Mouse (Mus musculus) heart, adult 18-20 months (tissue): ENCODE data around the gene Chid1. TPM values are rescaled to one million over a fixed set of nuclear protein-coding genes. Genes with fewer than 3 reads are reported as not detected.
A peak's percentile ranks its signal among the peaks of the same experiment; 100 is the strongest.

Experiments used
- DNase-seq, 2 experiments: peaks; one replicate each; pipeline ENCODE4 v3.0.0; 2021 to 2022; ENCODE audit warnings: mixed read lengths in 1 of 2
- total RNA-seq, 2 experiments: library from RNA; stranded (reverse); gene quantifications; 2 replicates each; pipeline ENCODE4 v1.2.3; 2021

Gene Chid1
- total RNA-seq, 2 experiments from 2014 or later, result 48.2 to 50.9 TPM

DNA sequence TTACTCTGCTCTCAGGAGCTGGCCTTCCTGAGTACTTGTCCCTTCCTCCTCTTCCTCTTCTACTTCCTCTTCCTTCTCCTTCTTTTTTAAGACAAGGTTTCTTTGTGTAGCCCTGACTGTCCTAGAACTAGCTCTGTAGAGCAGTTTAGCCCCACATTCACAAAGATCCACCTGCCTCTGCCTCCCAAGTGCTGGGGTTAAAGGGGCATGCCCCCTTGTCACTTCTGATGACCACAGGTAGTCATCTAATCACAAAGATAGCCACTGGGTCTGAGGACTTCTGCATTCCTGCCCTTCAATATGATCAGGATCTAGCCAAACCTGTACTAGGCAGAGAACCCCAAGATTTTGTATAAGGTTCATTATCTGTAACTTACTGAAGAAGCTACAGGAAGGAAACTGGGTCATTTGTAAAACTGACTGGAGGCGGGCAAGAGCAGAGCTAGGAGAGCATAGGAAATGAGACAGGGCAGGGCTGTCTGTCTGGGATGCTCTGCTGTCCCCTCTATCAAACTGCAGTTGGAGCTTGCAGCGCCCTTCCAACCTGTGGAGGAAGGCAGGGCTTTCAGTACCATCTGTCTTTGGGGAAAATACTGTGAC, 20.2 kb upstream of the Chid1 start:
- DNase-seq, result no peak

DNA sequence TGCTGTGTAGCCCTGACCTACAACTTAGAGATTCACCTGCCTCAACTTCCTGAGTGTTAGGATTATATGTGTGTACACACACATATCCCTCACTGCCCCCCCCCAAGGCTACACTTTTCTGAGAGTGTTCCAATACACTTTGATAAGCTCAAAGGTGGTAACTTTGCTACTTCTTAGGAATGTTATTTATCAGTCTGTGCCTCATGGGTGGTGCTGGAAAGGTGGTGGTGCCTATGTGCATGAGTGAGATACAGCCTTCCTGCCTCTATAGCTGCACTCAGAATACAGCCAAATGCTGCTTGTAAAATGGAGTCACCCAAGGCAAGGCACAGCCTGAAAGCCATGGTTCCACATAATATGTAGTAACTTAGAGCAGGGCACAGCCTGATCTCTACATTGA, 19.3 kb upstream of the Chid1 start:
- DNase-seq, result no peak

DNA sequence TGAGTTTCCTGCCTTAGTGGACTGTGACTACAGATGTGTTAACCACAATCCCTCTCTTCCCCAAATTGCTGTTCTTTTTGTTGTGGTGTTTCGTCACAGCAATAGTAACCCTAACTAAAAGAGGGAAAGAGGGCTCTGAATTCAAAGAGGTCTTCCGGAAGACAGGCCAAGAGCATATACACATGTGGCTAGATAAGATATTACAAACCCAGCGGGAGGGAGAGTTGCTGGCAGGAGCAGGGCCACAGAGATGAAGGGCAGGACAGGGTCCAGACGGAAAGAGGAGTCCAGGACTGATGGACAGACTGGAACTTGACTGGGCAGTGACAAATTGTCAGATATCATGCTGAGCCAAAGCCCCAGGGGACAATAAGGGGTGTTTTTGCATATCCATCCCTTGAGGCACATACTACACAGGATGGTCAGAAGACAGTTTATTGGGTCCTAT, 18.7 kb upstream of the Chid1 start:
- DNase-seq, result peak in 1 of 2 experiments; percentile 33

DNA sequence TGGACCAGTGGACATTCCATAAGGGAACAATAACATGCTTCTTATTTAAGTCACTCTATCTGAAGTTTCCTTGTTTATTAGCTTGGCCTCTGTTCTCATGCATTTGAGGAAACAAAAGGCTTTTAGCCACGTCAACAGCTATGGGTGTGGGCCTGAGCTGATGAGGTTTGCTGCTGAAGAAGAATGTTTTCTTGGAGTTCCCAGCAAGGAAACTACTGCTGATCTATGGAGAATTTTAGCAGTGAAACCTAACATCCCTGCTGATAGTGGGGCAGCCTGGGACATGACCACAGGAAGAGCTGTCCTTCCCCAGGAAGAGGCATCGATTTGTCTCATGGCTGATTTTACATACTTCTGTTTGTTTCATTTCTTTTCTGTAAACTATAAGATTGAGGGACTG, 10.8 kb upstream of the Chid1 start:
- DNase-seq, result peak in 1 of 2 experiments; percentile 42

DNA sequence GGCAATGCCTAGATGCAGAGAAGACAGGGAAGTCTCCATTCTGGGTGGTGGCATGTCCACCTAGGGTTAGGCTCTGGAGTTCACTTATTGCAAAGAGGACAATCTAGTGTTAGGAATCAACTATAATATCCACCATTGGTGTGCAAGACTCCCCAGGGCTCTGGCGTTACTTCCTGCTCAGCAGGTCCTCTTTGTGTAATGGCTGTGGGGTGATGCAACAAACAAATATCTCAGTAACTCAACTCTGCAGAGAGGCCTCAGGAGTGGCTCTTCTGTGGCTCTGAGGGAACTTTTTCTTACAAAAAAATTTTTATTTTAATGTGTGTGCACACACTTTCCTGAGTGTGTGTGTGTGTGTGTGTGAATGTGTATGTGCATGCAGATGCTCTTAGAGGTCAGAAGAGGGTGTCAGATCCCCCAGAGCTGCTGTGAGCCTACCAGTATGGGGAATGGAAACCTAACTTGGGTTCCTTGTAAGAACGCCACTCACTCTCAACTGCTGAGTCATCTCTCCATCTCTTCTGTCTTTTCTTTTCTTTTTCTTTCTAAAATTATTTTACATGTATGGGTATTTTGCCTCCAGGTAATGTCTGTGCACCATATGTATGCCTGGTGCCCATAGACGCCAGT, 9.9 kb upstream of the Chid1 start:
- DNase-seq, result no peak

DNA sequence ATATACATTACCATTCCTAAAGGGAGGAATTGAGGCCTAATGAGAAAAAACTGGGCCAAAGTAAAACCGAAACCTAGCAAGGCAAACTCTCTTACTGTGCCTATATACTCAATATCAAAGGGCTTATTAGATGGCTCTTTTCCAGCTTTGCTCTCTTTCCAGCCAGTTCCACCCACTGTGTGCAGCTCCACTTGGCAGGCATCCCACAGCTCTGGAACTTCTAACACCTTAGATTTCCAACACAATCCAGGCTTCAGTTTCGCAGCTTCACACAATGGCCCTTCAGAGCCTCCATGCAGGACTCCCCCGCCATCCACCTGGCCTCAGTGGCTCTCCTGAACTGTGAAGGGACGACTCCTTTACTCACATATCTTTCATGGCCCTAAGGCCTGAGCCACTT, 5.0 kb upstream of the Chid1 start:
- DNase-seq, result no peak

DNA sequence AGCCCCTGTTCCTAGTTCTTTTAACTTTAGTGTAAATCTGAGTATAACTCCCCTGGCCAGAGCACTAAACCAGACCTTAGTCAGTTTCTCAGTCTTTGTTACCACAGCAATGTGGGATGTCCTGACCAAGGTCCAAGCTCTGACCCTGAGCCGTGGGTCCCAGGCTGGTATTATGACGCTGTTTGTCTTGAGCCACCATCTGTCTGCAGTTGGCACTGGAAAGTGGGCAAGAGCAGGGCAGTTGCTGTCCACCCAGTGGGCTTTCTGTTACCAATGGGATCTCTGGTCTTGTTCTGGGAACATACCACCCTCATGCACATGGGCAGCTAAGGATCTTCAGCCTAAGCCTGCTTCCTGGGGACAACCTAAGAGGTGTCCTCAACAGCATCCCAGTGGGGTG, 2.9 kb upstream of the Chid1 start:
- no peak for DNase-seq

DNA sequence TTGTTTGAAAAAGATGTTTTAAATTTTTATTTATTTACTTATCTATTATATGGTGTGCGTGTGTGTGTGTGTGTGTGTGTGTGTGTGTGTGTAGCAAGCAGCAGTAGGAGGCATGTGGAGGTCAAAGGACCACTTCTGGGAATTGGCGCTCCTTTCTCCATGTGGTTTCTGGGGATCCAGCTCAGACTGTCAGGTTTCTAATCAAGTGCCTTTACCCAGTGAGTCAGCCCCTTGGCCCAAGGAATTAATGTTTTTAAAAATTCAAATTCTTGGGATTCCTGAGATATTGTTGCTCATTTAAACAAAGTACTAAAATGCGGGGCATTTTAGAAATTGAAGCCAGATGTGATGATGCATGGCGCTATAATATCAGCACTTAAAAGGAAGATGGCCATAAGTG, 2.0 kb upstream of the Chid1 start:
- DNase-seq, result no peak

DNA sequence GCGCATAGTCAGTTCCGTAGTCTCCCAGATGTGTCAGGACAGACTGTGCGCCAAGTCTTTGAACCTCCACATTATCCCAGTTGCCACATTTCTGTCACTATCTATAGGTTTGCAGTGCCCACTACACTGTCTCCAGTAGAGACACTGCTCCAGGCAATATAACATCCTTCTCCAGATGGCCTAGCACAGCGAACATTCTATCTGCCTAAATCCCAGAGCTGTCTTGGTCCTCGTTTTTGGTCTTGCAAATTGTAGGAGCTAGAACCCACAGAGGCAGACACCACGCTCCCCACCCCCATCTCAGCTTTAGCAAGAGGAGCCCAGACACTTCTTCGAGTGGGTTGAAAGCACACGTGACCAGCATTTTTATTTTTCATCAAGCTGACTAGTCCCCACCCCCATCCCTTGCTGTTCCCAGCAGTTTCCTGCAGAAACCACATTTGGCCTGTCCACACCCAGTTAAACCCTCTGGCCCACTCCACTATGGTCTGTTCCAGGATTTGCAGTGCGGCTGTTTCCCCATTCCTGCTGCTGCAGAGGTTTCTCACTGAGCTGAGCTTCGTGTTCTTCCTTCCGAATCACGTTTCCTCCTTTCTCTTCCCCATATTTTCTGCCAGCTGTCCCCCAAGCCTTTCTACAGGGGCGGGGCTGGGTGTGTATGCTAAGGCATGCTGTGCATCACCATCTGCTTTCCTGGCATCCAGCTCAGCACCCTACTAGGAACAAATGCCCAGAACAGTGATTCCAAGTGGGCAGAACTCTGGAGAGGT, 840 bp upstream of the Chid1 start:
- peak; percentile 76 to 91 for DNase-seq

DNA sequence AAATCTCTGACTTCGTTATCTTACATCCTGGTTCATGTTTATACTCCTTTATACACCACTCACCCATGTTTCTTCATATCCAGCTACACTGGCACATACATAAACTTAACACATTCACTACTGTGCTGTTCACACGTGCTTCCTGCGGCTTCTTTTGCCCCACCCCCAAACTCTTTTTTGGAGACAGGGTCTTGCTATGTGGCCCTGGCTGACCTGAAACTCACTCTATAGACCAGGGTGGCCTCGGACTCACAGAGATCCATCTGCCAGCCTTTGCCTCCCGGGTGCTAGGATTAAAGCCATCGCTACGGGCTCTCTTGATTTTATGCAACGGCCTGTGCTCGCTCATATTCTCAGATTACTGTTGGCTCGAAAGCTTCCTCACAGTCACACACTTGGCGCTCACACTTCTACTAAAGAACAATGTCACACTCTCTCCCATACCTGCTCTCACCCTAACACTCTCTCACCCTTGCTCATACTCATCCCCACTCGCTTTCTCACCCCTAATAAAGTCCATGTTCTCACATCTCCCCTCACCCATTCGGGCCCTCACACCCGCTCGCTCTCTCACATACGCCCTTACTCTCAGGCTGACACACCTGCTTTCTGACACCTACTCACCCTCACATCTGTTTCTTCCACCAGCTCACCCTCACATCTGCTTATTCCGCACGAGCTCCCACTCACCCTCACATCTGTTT, 653 bp downstream of the Chid1 start:
- no peak for DNase-seq

DNA sequence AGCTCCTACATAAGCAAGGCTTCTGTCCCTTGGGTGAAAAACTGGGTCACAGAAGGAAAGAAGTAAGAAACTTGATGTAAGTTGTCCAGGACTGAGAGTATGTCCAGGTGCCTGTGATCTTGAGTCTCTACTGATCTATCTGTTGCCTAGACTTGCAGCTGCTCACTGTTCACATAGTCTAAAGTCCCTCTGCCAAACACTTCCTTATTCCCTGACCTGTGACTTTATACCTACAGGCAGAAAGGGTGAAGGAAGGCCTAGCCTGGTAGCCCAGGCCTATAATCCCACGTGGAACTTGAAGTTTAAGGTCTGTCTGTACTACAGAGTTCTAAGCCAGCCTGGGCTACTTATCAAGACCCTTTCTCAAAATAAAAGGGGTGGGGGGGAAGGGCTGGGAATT, 4.1 kb downstream of the Chid1 start:
- DNase-seq, result no peak

DNA sequence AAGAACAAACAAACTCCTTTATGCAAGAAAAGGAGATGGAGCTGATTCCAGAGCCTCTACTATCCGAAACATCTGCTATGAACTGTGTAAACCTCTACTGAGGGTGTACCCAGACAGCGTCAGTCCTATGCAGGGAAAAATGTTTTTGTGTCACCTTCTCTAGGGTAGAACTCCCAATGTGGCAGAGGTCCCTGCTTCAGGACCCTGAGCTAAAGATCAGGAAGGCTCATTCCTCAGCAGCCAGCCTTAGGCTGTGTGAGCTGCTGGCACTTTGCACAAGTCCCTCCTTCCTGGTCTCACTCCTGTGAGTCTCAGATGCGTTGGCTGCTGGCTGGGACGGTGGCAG, 14.1 kb downstream of the Chid1 start:
- DNase-seq, result no peak

DNA sequence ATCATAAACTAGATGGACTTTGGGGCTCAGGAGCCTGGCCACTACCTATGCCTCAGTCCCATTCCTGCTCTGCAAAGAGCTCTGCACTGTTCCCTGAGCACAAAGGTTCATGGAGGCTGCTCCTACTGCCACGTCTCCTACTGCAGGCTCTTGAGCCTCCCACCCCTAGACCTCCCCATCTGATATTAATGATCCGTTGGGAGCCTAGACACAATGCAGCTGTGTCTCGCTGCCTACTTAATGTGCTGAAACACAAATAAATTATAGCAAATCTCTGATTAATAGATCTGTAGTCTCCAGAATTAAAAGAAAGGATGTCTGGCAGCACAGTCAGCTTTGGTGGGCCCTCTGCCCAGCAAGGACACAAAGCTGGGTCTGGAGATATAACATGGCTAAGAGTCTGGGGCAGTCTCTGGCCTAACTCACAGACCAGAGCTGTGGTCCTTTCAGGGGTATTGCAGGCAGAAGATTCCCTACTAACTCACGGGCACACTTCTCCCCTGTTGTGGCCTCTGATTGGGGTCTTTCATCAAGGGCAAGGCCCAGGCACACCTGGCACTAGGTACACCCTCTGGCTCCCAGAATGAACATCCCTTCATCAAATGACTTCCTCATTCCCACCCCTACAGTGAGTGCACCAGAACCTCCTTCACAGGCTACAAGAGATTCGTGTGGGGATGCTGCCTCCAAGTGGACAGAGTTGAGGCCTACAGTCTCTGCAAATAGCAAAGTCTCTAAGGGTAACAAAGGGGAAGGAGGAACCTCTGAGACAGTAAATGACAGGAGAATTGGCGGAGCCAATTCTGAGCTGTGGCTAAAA, 14.7 kb downstream of the Chid1 start:
- DNase-seq, result peak; percentile 83 to 89

DNA sequence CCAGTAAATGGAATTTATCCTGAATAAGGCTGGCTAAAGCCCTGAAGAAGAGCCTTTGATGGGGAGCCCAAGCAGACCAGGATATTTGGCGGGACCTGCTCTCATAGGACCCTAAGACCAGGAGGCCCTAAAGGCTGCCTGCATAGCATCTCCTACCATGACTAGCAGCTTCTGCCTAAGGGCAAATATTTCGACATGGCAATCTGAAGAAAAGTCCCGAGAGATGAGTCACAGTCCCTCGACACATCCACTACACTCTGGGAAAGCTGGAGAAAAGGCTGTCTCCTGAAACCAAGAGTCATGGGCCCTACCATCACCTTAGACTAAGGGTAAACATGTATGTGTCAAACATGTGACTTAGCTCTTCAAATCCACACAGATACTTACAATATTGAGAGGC, 15.4 kb downstream of the Chid1 start:
- no peak for DNase-seq

DNA sequence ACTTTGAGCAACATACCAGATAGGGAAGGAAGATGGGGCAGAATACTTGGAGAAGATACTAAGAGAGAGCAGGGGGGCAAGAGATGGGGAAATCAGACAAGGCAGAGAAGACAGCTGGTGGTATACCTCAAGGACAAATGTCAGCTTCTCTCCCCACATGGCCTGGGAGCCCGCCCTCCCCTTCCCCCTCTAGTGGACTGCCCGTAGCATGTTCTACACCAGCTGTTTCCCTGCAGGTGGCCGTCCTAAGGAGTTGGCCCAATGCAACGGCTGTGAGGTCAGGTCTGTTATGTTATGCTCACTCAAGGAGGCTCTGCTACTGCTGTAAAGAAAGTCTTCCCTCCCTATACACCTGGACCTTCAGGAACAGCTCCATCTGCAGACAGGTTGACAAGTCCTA, 16.6 kb downstream of the Chid1 start:
- DNase-seq, result no peak

DNA sequence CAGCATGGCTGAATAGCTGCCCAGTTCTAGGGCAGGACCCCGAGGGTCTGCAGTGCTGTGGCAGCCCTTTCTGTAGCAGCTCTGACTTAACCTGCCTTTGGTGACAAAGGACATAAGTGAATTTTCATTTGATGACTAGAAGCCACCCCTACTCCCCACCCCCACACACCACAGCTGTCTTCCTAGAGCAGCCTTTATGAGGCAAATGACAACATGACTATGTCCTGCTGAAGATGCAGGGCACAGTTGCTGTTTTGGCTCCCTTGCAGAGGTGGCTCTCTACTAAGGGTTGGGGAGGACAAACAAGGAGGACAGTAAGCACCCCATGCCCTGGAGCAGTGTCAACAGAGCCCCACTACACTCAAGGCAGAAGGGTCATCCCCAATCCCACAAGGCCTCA, 19.9 kb downstream of the Chid1 start:
- no peak for DNase-seq

DNA sequence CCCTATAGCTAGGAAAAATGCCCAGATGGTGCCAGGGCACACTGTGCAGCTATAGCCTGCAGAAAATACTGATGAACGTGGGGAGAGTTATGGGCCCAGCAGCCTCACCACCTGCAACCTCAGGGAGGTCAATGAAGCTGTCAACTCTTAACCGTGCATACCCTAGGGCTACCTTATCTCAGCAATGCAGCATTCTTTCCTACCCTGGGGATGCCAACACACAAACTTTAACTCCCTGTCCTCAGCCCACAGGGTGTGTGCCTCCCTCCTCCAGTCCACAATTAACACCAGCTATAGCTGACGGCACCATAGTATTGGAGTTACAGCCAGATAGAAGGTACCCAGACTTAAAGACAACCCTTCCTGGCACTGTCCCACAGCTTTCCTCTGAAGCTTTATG, 20.7 kb downstream of the Chid1 start:
- peak in 1 of 2 experiments; percentile 34 for DNase-seq

DNA sequence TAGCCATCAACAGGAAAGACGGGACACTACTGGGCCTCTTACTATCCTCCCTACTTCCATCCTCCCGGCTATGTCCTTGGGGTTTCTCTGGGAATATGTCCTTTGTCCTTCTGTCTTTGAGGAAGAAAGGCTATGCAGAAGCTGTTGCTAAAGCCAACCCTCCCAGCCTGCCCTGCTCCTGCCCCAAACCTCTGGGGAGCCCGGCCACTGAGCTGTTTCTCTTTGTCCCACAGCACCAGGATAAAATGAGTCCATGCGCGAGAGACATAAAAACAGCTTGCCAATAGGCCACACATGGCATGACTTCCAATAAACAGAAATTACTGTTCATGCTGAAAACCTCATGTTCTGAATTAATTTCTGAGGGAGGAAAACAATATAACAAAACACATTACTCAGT, 21.4 kb downstream of the Chid1 start:
- no peak for DNase-seq

DNA sequence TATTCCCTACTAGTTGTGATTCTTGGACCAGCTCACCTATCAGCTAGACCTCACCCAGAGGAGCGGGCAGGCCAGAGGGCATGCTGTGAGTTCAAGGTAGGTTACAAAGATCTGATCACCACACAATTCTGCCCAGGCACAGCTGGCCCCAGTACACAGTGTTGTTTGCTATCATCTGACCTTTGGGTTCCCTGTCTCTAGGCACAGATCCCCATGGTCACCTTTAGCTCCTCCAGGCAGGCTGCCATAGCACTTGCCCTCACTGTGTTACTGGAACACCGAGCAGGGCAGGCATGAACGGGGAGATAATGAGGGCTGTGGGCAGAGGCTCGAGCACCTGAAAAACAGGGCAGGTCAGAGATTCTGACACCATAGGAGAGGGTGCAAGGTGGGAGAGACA, 22.0 kb downstream of the Chid1 start:
- peak; percentile 54 to 59 for DNase-seq

DNA sequence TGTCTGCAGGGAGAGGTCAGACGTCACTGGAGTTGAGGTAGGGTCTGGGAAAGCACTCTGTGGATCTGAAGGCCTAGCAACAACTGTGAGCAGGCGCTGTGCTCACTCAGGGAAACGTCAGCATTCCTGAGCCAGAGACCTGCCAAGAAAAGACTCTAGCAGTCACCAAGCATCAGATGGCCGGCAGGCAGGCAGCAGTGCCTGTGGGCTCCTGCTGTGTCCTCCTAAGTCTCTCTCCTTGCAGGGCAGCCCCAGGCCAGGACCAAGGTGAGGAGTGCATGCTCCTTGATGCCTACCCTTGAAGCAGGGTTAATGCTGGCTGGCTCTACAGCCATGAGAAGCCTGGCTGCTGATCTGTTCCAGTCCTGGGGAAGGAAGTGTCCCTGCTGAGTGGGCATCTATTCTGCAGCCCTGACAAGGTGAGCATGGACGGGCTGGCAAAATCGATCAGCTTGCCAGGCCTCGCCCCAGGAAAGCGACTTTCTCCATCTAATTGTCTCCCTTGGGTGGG, 28.9 kb downstream of the Chid1 start:
- DNase-seq, result peak in 1 of 2 experiments; percentile 21

DNA sequence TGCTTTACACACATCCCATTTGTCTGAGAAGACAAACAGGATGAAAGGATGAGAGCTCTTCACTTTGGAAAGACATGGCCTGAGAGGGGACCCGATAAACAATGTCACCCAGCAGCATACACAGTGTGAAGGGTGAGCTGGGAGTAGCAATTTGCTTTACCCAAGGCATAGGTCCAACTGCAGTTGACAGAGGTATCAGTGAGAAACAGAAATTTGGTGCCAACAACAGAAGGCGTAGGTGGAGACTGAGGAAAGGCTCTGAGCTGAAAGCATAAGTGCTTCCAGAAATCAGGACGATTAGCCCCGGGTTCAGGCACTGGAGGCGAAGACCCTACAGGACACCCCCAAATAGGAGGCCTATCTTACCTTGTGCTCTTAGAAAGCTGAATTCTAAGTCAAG, 29.5 kb downstream of the Chid1 start:
- no peak for DNase-seq

DNA sequence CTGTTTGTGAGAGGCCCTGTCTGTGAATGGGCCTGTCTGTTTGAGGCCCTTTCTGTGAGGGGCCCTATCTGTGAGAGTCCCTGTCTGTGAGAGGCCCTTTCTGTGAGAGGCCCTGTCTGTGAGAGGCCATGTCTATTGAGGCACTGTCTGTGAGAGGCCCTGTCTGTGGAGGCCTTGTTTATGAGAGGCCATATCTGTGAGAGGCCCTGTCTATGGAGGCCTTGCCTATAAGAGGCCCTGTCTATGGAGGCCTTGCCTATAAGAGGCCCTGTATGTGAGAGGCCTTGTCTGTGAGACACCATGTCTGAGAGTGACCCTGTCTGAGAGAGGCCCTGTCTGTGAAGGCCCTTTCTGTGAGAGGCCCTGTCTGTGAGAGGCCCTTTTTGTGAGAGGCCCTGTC, 31.5 kb downstream of the Chid1 start:
- no peak for DNase-seq
